Mouse (Mus musculus) MEL (cell line): ENCODE measurements around the gene Tiam1. TPM values are rescaled to one million over a fixed set of nuclear protein-coding genes. Genes with fewer than 3 reads are reported as not detected.

Experiments
- DNase-seq: peaks from one replicate; pipeline ENCODE4 v3.0.0; 2011; ENCODE audit warnings: low read depth, low spot score
- H3K27ac ChIP-seq: 2 replicates; pipeline ENCODE4 v1.5.1; 2012; ENCODE audit warnings: low read depth, mild to moderate bottlenecking, control low read depth, low read length, moderate library complexity; ENCODE audit not compliant: control insufficient read depth
- H3K27me3 ChIP-seq, 2 experiments: fragments of 150-350 bp in 1 of 2; sonication (generic) in 1 of 2; 2 replicates each; pipeline ENCODE4 v1.6.1; 2012; ENCODE audit warnings: low read length in 2 of 2, mild to moderate bottlenecking in 2 of 2, improper control_type of control experiment in 1 of 2, moderate library complexity in 1 of 2; ENCODE audit not compliant: insufficient read depth in 2 of 2, control insufficient read depth in 1 of 2
- H3K36me3 ChIP-seq, 2 experiments: 2 replicates each; pipeline ENCODE4 v1.6.1; 2012 to 2014; ENCODE audit warnings: low read length in 2 of 2, improper control_type of control experiment in 1 of 2, inconsistent platforms in 1 of 2, mild to moderate bottlenecking in 1 of 2; ENCODE audit not compliant: insufficient read depth in 2 of 2, control insufficient read depth in 1 of 2
- H3K4me1 ChIP-seq, 2 experiments: fragments of 150-350 bp in 1 of 2; sonication (generic) in 1 of 2; 2 replicates each; pipeline ENCODE4 v1.6.1; 2012; ENCODE audit warnings: low read length in 2 of 2, improper control_type of control experiment in 1 of 2, mild to moderate bottlenecking in 1 of 2; ENCODE audit not compliant: insufficient read depth in 2 of 2, control insufficient read depth in 1 of 2
- H3K4me3 ChIP-seq, 2 experiments: fragments of 150-350 bp in 1 of 2; sonication (generic) in 1 of 2; 2 replicates each; pipeline ENCODE4 v1.5.1; 2012; ENCODE audit warnings: low read depth in 2 of 2, low read length in 2 of 2, mild to moderate bottlenecking in 2 of 2, moderate library complexity in 2 of 2, control low read depth in 1 of 2, improper control_type of control experiment in 1 of 2; ENCODE audit not compliant: control insufficient read depth in 1 of 2, insufficient read depth in 1 of 2
- H3K79me2 ChIP-seq: 2 replicates; pipeline ENCODE4 v1.6.1; 2012; ENCODE audit warnings: mild to moderate bottlenecking, low read length, moderate library complexity; ENCODE audit not compliant: control insufficient read depth, poor library complexity, insufficient read depth
- H3K9ac ChIP-seq: 2 replicates; pipeline ENCODE4 v1.6.1; 2012; ENCODE audit warnings: low read depth, mild to moderate bottlenecking, control low read depth, low read length, moderate library complexity; ENCODE audit not compliant: control insufficient read depth, poor library complexity, severe bottlenecking
- H3K9me3 ChIP-seq: fragments of 150-350 bp; sonication (generic); replicated peaks from 2 replicates; pipeline ENCODE4 v1.6.1; 2012; ENCODE audit warnings: mild to moderate bottlenecking, low read length, improper control_type of control experiment, moderate library complexity; ENCODE audit not compliant: insufficient read depth
- CHD2 ChIP-seq: IDR thresholded peaks from 2 replicates; pipeline ENCODE4 v1.6.1; 2011; ENCODE audit warnings: low read length, improper control_type of control experiment
- ELF1 ChIP-seq: IDR thresholded peaks from 2 replicates; pipeline ENCODE4 v1.6.1; 2014; ENCODE audit warnings: low read depth, mild to moderate bottlenecking, inconsistent platforms, low read length, improper control_type of control experiment, moderate library complexity
- GATA1 ChIP-seq: IDR thresholded peaks from 2 replicates; pipeline ENCODE4 v1.6.1; 2011; ENCODE audit warnings: low read depth, low read length, improper control_type of control experiment
- MAFK ChIP-seq: IDR thresholded peaks from 2 replicates; pipeline ENCODE4 v1.6.1; 2011; ENCODE audit warnings: low read depth, mild to moderate bottlenecking, low read length, improper control_type of control experiment, borderline replicate concordance
- MAX ChIP-seq: IDR thresholded peaks from 2 replicates; pipeline ENCODE4 v1.6.1; 2011; ENCODE audit warnings: low read length, improper control_type of control experiment
- MAZ ChIP-seq: IDR thresholded peaks from 2 replicates; pipeline ENCODE4 v1.6.1; 2012; ENCODE audit warnings: low read depth, mild to moderate bottlenecking, inconsistent platforms, low read length, improper control_type of control experiment
- MXI1 ChIP-seq: IDR thresholded peaks from 2 replicates; pipeline ENCODE4 v1.6.1; 2011; ENCODE audit warnings: mild to moderate bottlenecking, low read depth, low read length, improper control_type of control experiment
- MYC ChIP-seq: IDR thresholded peaks from 2 replicates; pipeline ENCODE4 v1.6.1; 2011; ENCODE audit warnings: low read depth, mild to moderate bottlenecking, low read length, improper control_type of control experiment, moderate library complexity
- NRF1 ChIP-seq: IDR thresholded peaks from 2 replicates; pipeline ENCODE4 v1.6.1; 2014; ENCODE audit warnings: low read depth, mild to moderate bottlenecking, inconsistent platforms, low read length, improper control_type of control experiment, moderate library complexity; ENCODE audit not compliant: poor library complexity, insufficient read depth, severe bottlenecking
- POLR2AphosphoS2 ChIP-seq: IDR thresholded peaks from 2 replicates; pipeline ENCODE4 v1.6.1; 2011; ENCODE audit warnings: low read length, improper control_type of control experiment
- POLR2AphosphoS5 ChIP-seq: IDR thresholded peaks from 2 replicates; pipeline ENCODE4 v1.6.1; 2012; ENCODE audit warnings: low read depth, borderline replicate concordance, mild to moderate bottlenecking, inconsistent platforms, low read length, moderate library complexity, mixed read lengths
- RCOR1 ChIP-seq: IDR thresholded peaks from 2 replicates; pipeline ENCODE4 v1.6.1; 2012; ENCODE audit warnings: low read depth, mild to moderate bottlenecking, inconsistent platforms, low read length, improper control_type of control experiment
- TAL1 ChIP-seq: IDR thresholded peaks from 2 replicates; pipeline ENCODE4 v1.6.1; 2012; ENCODE audit warnings: mild to moderate bottlenecking, inconsistent platforms, low read length, moderate library complexity, mixed read lengths
- polyA plus RNA-seq, 2 experiments: library from polyadenylated mRNA; stranded (reverse) in 1 of 2; unstranded in 1 of 2; fragments of >175 nt in 1 of 2; fragments of >200 nt in 1 of 2; gene quantifications; 2 replicates each; pipeline versions ENCODE4 v1.2.1 to v1.2.4; 2012; ENCODE audit warnings: low replicate concordance in 2 of 2, low read depth in 1 of 2; ENCODE audit not compliant: insufficient read length in 2 of 2, insufficient read depth in 1 of 2, missing spikeins in 1 of 2
- total RNA-seq: library from RNA; depleted of rRNA; stranded (reverse); fragments of 300-350 nt; gene quantifications from 2 replicates; pipeline ENCODE4 v1.2.3, GENCODE M21; 2012

Tiam1 gene
- total and polyA plus RNA-seq, 3 experiments: 15.0 to 23.9 (median 19.9) TPM

- TF ChIP-seq MAX: no peak
- H3K9ac ChIP-seq: no peak overlapping the region
- H3K9me3 ChIP-seq: no peaks in the 10 kb centered on the region
- H3K4me1 ChIP-seq: no peaks in the 10 kb centered on the region
- H3K36me3 ChIP-seq: no peaks in the 10 kb centered on the region
- DNase-seq: no peak
- H3K27me3 ChIP-seq: no peaks in the 10 kb centered on the region
- no peak overlapping the region for H3K27ac ChIP-seq
- H3K79me2 ChIP-seq: no peaks in the 10 kb centered on the region
- no peak overlapping the region for H3K4me3 ChIP-seq
Observed at GRCm38 (mm10) chr16:89962876-89963275, 180.7 kb downstream of the Tiam1 start.

DNA sequence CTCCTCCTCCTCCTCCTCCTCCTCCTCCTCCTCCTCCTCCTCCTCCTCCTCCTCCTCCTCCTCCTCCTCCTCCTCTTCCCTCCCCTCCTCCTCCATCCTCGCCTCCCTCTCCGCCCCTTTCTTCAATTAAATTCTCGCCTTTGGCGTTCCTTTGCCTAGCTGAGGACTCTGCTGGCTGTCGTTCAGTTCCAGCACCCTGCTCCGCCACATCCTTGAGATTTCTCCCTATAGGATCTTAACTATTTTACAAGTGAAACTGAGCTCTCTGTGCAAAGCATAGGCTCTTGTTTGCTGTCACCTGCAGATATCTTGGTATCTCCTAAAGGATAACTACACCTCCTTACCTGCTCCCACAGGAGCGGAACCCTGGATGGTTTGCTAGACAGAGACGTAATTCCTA, 182.7 kb downstream of the Tiam1 start:
- H3K9ac ChIP-seq: no peak overlapping the region
- no peaks in the 10 kb centered on the region for H3K9me3 ChIP-seq
- H3K27ac ChIP-seq: no peak overlapping the region
- no peak for TF ChIP-seq CHD2
- TF ChIP-seq POLR2AphosphoS2: no peak
- no peak for TF ChIP-seq NRF1
- TF ChIP-seq POLR2AphosphoS5: no peak
- TF ChIP-seq MXI1: no peak
- no peak for TF ChIP-seq ELF1
- TF ChIP-seq TAL1: no peak
- no peak for TF ChIP-seq MAFK
- TF ChIP-seq MAX: no peak
- no peak for TF ChIP-seq GATA1
- no peak for TF ChIP-seq RCOR1
- no peaks in the 10 kb centered on the region for H3K27me3 ChIP-seq
- DNase-seq: no peak
- no peaks in the 10 kb centered on the region for H3K79me2 ChIP-seq
- H3K4me3 ChIP-seq: no peak overlapping the region
- H3K36me3 ChIP-seq: no peaks in the 10 kb centered on the region
- H3K4me1 ChIP-seq: no peaks in the 10 kb centered on the region

DNA sequence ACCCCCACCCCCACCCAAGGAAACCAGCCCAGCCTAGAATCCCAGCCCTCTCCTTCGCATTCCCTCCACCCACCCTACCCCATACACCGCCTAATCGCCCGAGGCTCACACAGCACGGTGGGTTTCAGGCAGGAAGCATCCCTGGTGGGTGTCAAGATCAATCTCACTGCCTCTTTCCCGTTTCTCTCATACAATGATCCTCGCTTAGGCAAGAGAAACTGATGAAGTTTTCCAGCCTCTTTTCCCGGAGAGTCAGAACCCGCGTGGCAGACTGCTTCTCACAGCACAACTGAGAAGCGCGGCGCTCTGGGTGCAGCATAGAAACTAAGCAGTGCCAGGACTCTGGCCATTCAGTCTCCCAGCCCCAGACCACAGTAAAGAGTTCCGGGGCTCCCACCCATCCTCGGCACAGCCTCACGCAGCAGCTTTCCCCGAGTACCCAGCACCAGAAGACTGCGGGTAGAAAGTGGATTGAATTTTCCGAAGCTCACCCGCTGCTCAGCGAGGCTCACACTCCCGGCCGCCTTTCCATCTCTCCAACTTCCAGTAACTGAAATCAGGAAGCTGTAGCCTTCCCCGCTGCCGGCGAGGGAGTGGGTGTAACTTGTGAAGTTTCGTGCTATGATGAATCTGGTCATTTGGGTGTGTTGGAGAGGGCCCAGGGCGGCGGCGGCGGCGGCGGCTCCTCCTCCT, 183.2 kb downstream of the Tiam1 start:
- H3K27ac ChIP-seq: no peak overlapping the region
- no peak overlapping the region for H3K4me3 ChIP-seq
- no peaks in the 10 kb centered on the region for H3K36me3 ChIP-seq
- no peaks in the 10 kb centered on the region for H3K9me3 ChIP-seq
- no peaks in the 10 kb centered on the region for H3K4me1 ChIP-seq
- DNase-seq: no peak
- no peak overlapping the region for H3K9ac ChIP-seq
- no peak for TF ChIP-seq MYC
- no peak for TF ChIP-seq MAZ
- H3K79me2 ChIP-seq: no peaks in the 10 kb centered on the region
- no peaks in the 10 kb centered on the region for H3K27me3 ChIP-seq
